Mouse (Mus musculus): Measurements from ENCODE around the gene Gm20696.

- no peak for TF ChIP-seq POLR2A (IDR thresholded peaks at IDR 0.05; ENCODE audit: borderline replicate concordance, control insufficient read depth, low read depth, low read length)
- TF ChIP-seq CTCF (IDR thresholded peaks at IDR 0.05; ENCODE audit: control insufficient read depth, insufficient read depth, low read length), result no peak
These were observed 49.3 kb upstream of the Gm20696 start for GRCm38 (mm10) chr6:99715913-99716312.
